Mouse (Mus musculus): ENCODE results near the gene A930018P22Rik.
"Not testable (repeated sequence)": the region's sequence is repeated elsewhere in the genome, so short reads cannot be mapped to it uniquely, and the experiment has no call there.

GRCm38 (mm10) chr2:104084027-104084426 is 38.5 kb upstream of the A930018P22Rik start:
- not testable (repeated sequence) for TF ChIP-seq CTCF (conservative IDR thresholded peaks at IDR 0.05 in 1 of 2, IDR thresholded peaks at IDR 0.05 in 1 of 2; ENCODE audit: low read depth in 2 of 2, low read length in 2 of 2); IRF4 (IDR thresholded peaks at IDR 0.05; ENCODE audit: low read depth, low read length); RCOR1 (conservative IDR thresholded peaks at IDR 0.05; ENCODE audit: low read depth, low read length); ZNF384 (IDR thresholded peaks at IDR 0.05; ENCODE audit: low read depth, low read length)
